Mouse (Mus musculus) MEL (cell line): ENCODE measurements around the gene Slc30a4. TPM values are rescaled to one million over a fixed set of nuclear protein-coding genes. Genes with fewer than 3 reads are reported as not detected.

ENCODE experiments used
- DNase-seq: peaks from one replicate; pipeline ENCODE4 v3.0.0; 2011; ENCODE audit warnings: low read depth, low spot score
- H3K27ac ChIP-seq: 2 replicates; pipeline ENCODE4 v1.5.1; 2012; ENCODE audit warnings: low read depth, mild to moderate bottlenecking, control low read depth, low read length, moderate library complexity; ENCODE audit not compliant: control insufficient read depth
- H3K27me3 ChIP-seq, 2 experiments: fragments of 150-350 bp in 1 of 2; sonication (generic) in 1 of 2; 2 replicates each; pipeline ENCODE4 v1.6.1; 2012; ENCODE audit warnings: low read length in 2 of 2, mild to moderate bottlenecking in 2 of 2, improper control_type of control experiment in 1 of 2, moderate library complexity in 1 of 2; ENCODE audit not compliant: insufficient read depth in 2 of 2, control insufficient read depth in 1 of 2
- H3K36me3 ChIP-seq, 2 experiments: 2 replicates each; pipeline ENCODE4 v1.6.1; 2012 to 2014; ENCODE audit warnings: low read length in 2 of 2, improper control_type of control experiment in 1 of 2, inconsistent platforms in 1 of 2, mild to moderate bottlenecking in 1 of 2; ENCODE audit not compliant: insufficient read depth in 2 of 2, control insufficient read depth in 1 of 2
- H3K4me1 ChIP-seq, 2 experiments: fragments of 150-350 bp in 1 of 2; sonication (generic) in 1 of 2; 2 replicates each; pipeline ENCODE4 v1.6.1; 2012; ENCODE audit warnings: low read length in 2 of 2, improper control_type of control experiment in 1 of 2, mild to moderate bottlenecking in 1 of 2; ENCODE audit not compliant: insufficient read depth in 2 of 2, control insufficient read depth in 1 of 2
- H3K4me3 ChIP-seq, 2 experiments: fragments of 150-350 bp in 1 of 2; sonication (generic) in 1 of 2; 2 replicates each; pipeline ENCODE4 v1.5.1; 2012; ENCODE audit warnings: low read depth in 2 of 2, low read length in 2 of 2, mild to moderate bottlenecking in 2 of 2, moderate library complexity in 2 of 2, control low read depth in 1 of 2, improper control_type of control experiment in 1 of 2; ENCODE audit not compliant: control insufficient read depth in 1 of 2, insufficient read depth in 1 of 2
- H3K79me2 ChIP-seq: 2 replicates; pipeline ENCODE4 v1.6.1; 2012; ENCODE audit warnings: mild to moderate bottlenecking, low read length, moderate library complexity; ENCODE audit not compliant: control insufficient read depth, poor library complexity, insufficient read depth
- H3K9ac ChIP-seq: 2 replicates; pipeline ENCODE4 v1.6.1; 2012; ENCODE audit warnings: low read depth, mild to moderate bottlenecking, control low read depth, low read length, moderate library complexity; ENCODE audit not compliant: control insufficient read depth, poor library complexity, severe bottlenecking
- H3K9me3 ChIP-seq: fragments of 150-350 bp; sonication (generic); replicated peaks from 2 replicates; pipeline ENCODE4 v1.6.1; 2012; ENCODE audit warnings: mild to moderate bottlenecking, low read length, improper control_type of control experiment, moderate library complexity; ENCODE audit not compliant: insufficient read depth
- CHD2 ChIP-seq: IDR thresholded peaks from 2 replicates; pipeline ENCODE4 v1.6.1; 2011; ENCODE audit warnings: low read length, improper control_type of control experiment
- CTCF ChIP-seq, 3 experiments: IDR thresholded peaks in 2 of 3; conservative IDR thresholded peaks in 1 of 3; 2 replicates each; pipeline ENCODE4 v1.5.1; 2011 to 2012; ENCODE audit warnings: low read length in 3 of 3, low read depth in 2 of 3, mild to moderate bottlenecking in 2 of 3, improper control_type of control experiment in 1 of 3, inconsistent platforms in 1 of 3, mixed read lengths in 1 of 3, moderate library complexity in 1 of 3; ENCODE audit not compliant: control insufficient read depth in 1 of 3, insufficient read depth in 1 of 3, poor library complexity in 1 of 3, severe bottlenecking in 1 of 3
- ELF1 ChIP-seq: IDR thresholded peaks from 2 replicates; pipeline ENCODE4 v1.6.1; 2014; ENCODE audit warnings: low read depth, mild to moderate bottlenecking, inconsistent platforms, low read length, improper control_type of control experiment, moderate library complexity
- EP300 ChIP-seq, 2 experiments: IDR thresholded peaks; 2 replicates each; pipeline ENCODE4 v1.6.1; 2011; ENCODE audit warnings: improper control_type of control experiment in 2 of 2, low read length in 2 of 2, low read depth in 1 of 2, mild to moderate bottlenecking in 1 of 2
- GATA1 ChIP-seq: IDR thresholded peaks from 2 replicates; pipeline ENCODE4 v1.6.1; 2011; ENCODE audit warnings: low read depth, low read length, improper control_type of control experiment
- JUND ChIP-seq: IDR thresholded peaks from 2 replicates; pipeline ENCODE4 v1.6.1; 2011; ENCODE audit warnings: low read depth, mild to moderate bottlenecking, improper control_type of control experiment, low read length
- MEF2A ChIP-seq: IDR thresholded peaks from 2 replicates; pipeline ENCODE4 v1.6.1; 2014; ENCODE audit warnings: low read depth, mild to moderate bottlenecking, inconsistent platforms, low read length, improper control_type of control experiment; ENCODE audit not compliant: poor library complexity, insufficient replicate concordance, severe bottlenecking; ENCODE audit errors: extremely low read depth
- NELFE ChIP-seq: IDR thresholded peaks from 2 replicates; pipeline ENCODE4 v1.6.1; 2011; ENCODE audit warnings: low read depth, low read length, improper control_type of control experiment
- NRF1 ChIP-seq: IDR thresholded peaks from 2 replicates; pipeline ENCODE4 v1.6.1; 2014; ENCODE audit warnings: low read depth, mild to moderate bottlenecking, inconsistent platforms, low read length, improper control_type of control experiment, moderate library complexity; ENCODE audit not compliant: poor library complexity, insufficient read depth, severe bottlenecking
- TBP ChIP-seq: IDR thresholded peaks from 2 replicates; pipeline ENCODE4 v1.8.0; 2011; ENCODE audit warnings: low read depth, low read length, improper control_type of control experiment
- USF2 ChIP-seq, 2 experiments: IDR thresholded peaks; 2 replicates each; pipeline ENCODE4 v1.6.1; 2011 to 2012; ENCODE audit warnings: improper control_type of control experiment in 2 of 2, low read length in 2 of 2, borderline replicate concordance in 1 of 2, inconsistent platforms in 1 of 2, low read depth in 1 of 2, mild to moderate bottlenecking in 1 of 2; ENCODE audit not compliant: insufficient read depth in 1 of 2
- polyA plus RNA-seq, 2 experiments: library from polyadenylated mRNA; stranded (reverse) in 1 of 2; unstranded in 1 of 2; fragments of >175 nt in 1 of 2; fragments of >200 nt in 1 of 2; gene quantifications; 2 replicates each; pipeline versions ENCODE4 v1.2.1 to v1.2.4; 2012; ENCODE audit warnings: low replicate concordance in 2 of 2, low read depth in 1 of 2; ENCODE audit not compliant: insufficient read length in 2 of 2, insufficient read depth in 1 of 2, missing spikeins in 1 of 2
- total RNA-seq: library from RNA; depleted of rRNA; stranded (reverse); fragments of 300-350 nt; gene quantifications from 2 replicates; pipeline ENCODE4 v1.2.3, GENCODE M21; 2012; rRNA removed

Slc30a4 gene
- total and polyA plus RNA-seq, 3 experiments, result not detected

DNA sequence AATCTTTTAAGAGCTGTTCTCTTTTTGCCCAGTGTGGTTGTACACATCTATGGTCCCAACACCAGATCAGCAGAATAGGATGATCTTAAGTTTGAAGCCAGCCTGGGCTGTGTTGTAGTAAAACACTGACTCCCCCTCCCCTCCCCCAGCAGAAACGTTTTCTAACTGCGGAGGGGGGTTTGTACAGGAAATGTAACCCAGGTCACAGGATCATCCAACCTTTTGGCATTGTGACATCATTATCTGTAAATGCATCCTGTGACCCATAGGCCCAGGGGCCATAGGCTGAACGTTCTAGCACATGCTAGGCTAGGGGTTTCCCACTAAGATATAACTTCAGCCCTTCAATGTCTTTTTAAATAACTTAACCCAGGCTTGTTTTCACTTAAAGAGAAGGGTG, 65.8 kb downstream of the Slc30a4 start, which contains the start of gene AA467197:
Gene AA467197 (plus strand): TSS at position 301 of the 400 bp plus-strand sequence.
- Histone ChIP-seq H3K4me1 (peaks cover 2 to 4% of the 10 kb centered on the region in 2 experiments; a peak in 2 of 4 replicates), H3K36me3 (peaks cover 1 to 7% of the 10 kb centered on the region in 2 experiments; a peak in 2 of 4 replicates), H3K79me2 (peaks cover 8% of the 10 kb centered on the region), H3K4me3 (no peak within 1 kb of the TSS), H3K27ac (no peak within 1 kb of the TSS), H3K27me3 (peaks cover 0 to 2% of the 10 kb centered on the region in 2 experiments; a peak in 1 of 4 replicates), H3K9me3 (no peaks in the 10 kb centered on the region), H3K9ac (no peak within 1 kb of the TSS)
- no peak for DNase-seq
- TF ChIP-seq EP300 (IDR thresholded peaks at IDR 0.05; ENCODE audit: low read depth in 1 of 2, low read length in 2 of 2) (no peak), TBP (no peak), ELF1 (no peak), JUND (no peak), USF2 (IDR thresholded peaks at IDR 0.05; ENCODE audit: borderline replicate concordance in 1 of 2, insufficient read depth in 1 of 2, low read depth in 1 of 2, low read length in 2 of 2) (no peak), GATA1 (no peak), MEF2A (no peak), NRF1 (no peak), CHD2 (no peak), CTCF (IDR thresholded peaks at IDR 0.05 in 2 of 3, conservative IDR thresholded peaks at IDR 0.05 in 1 of 3; ENCODE audit: control insufficient read depth in 1 of 3, insufficient read depth in 1 of 3, low read depth in 2 of 3, low read length in 3 of 3, poor library complexity in 1 of 3, severe bottlenecking in 1 of 3) (no peak), NELFE (no peak)

Other genes starting within 250 kb of the Slc30a4 start
- gene Gm14085, start 217.7 kb downstream of the Slc30a4 start, total RNA-seq, result 0.12 and 0.33 TPM in 2 replicates
- under 1 TPM in 1 of 2 experiments, not detected in 1; 0.22 TPM for gene Gm14085, start 217.7 kb downstream of the Slc30a4 start, polyA plus RNA-seq
- not detected in 2 replicates for gene Gatm, start 91.4 kb downstream of the Slc30a4 start, total RNA-seq
- not detected for gene Gatm, start 91.4 kb downstream of the Slc30a4 start, polyA plus RNA-seq
- gene AA467197, start 65.7 kb downstream of the Slc30a4 start, total RNA-seq, result not detected in 2 replicates
- gene AA467197, start 65.7 kb downstream of the Slc30a4 start, polyA plus RNA-seq, result not detected
- gene Bloc1s6, start 35.8 kb upstream of the Slc30a4 start, total RNA-seq, result 10.8 and 10.9 TPM in 2 replicates
- 10 to 100 TPM in 1 of 2 experiments, not detected in 1; 21.7 TPM for gene Bloc1s6, start 35.8 kb upstream of the Slc30a4 start, polyA plus RNA-seq
- 1.4 and 3.3 TPM in 2 replicates for gene Sqor, start 62.6 kb upstream of the Slc30a4 start, total RNA-seq
- gene Sqor, start 62.6 kb upstream of the Slc30a4 start, polyA plus RNA-seq, result 1 to 10 TPM in 1 of 2 experiments, not detected in 1; 2.2 TPM